8 mouse cellular contexts compared by ENCODE assay signal in genomic region chr11:94161267-94161646, GRCm38 (mm10). TPM values are rescaled to one million over a fixed set of nuclear protein-coding genes. Genes with fewer than 3 reads are reported as not detected.
DNase-seq lines count a peak whose midpoint lies in the region; ATAC-seq and TF ChIP-seq lines count a peak whose summit lies in the region.

No protein-coding gene starts in this region.

- H3K36me3 ChIP-seq in heart, embryonic 13.5 days = no peaks in the 10 kb centered on the region
- no peaks in the 10 kb centered on the region for H3K36me3 ChIP-seq in kidney, embryonic 15.5 days
- no peaks in the 10 kb centered on the region for H3K36me3 ChIP-seq in lung, embryonic 14.5 days (ENCODE audit: insufficient read depth)

- H3K4me1 ChIP-seq in heart, embryonic 13.5 days = peaks cover 37% of the 10 kb centered on the region
- peaks cover 46% of the 10 kb centered on the region for H3K4me1 ChIP-seq in kidney, embryonic 15.5 days
- H3K4me1 ChIP-seq in lung, embryonic 14.5 days (ENCODE audit: insufficient read depth) = peaks cover 6% of the 10 kb centered on the region

- H3K9me3 ChIP-seq in heart, embryonic 13.5 days = no peaks in the 10 kb centered on the region
- H3K9me3 ChIP-seq in kidney, embryonic 15.5 days (replicated peaks) = no peaks in the 10 kb centered on the region
- H3K9me3 ChIP-seq in lung, embryonic 14.5 days (ENCODE audit: low read depth, low read length) = no peaks in the 10 kb centered on the region

- 41% methylated on average over 9 of the region's 9 CpGs for WGBS in heart, embryonic 13.5 days
- WGBS in kidney, embryonic 15.5 days = 39% methylated on average over 9 of the region's 9 CpGs
- WGBS in lung, embryonic 14.5 days = 38% methylated on average over 9 of the region's 9 CpGs

- H3K4me3 ChIP-seq in heart, embryonic 13.5 days = no peak overlapping the region
- no peak overlapping the region for H3K4me3 ChIP-seq in kidney, embryonic 15.5 days (replicated peaks)
- no peak overlapping the region for H3K4me3 ChIP-seq in lung, embryonic 14.5 days (ENCODE audit: low read depth, low read length)

- no peak for TF ChIP-seq CTCF in lung, embryonic 14.5 days (IDR thresholded peaks at IDR 0.05; ENCODE audit: low read depth)

- ATAC-seq in heart, embryonic 13.5 days (ENCODE audit: extremely low read depth, insufficient number of reproducible peaks, low FRiP score, low TSS enrichment) = no peak
- ATAC-seq in kidney, embryonic 15.5 days (replicated peaks; ENCODE audit: low FRiP score) = peak; percentile 65
- peak; percentile 19; the same call in 1 of the 2 replicates for ATAC-seq in lung, embryonic 14.5 days (ENCODE audit: insufficient read depth)

- DNase-seq in spleen, postnatal 36 days (ENCODE audit: low spot score in 2 of 2) = peak; percentile 22 to 27
- no peak for DNase-seq in spleen, postnatal 4 days (ENCODE audit: low spot score in 2 of 2)
- DNase-seq in embryo, embryonic 10 days (ENCODE audit: low spot score) = peak; percentile 56
- DNase-seq in lung, embryonic 14.5 days = peak; percentile 46
- DNase-seq in retina, embryonic 14.5 days (ENCODE audit: low spot score) = peak; percentile 66
- no peak for DNase-seq in T-cell, adult 2 months (ENCODE audit: low spot score)

- peak overlapping the region; percentile 65 for H3K4me2 ChIP-seq in heart, embryonic 13.5 days
- H3K4me2 ChIP-seq in kidney, embryonic 15.5 days = peak overlapping the region; percentile 49
- peak overlapping the region; percentile 56; the same call in 1 of the 2 replicates for H3K4me2 ChIP-seq in lung, embryonic 14.5 days

- H3K9ac ChIP-seq in heart, embryonic 13.5 days = peak overlapping the region; percentile 66
- H3K9ac ChIP-seq in kidney, embryonic 15.5 days = no peak overlapping the region
- no peak overlapping the region for H3K9ac ChIP-seq in lung, embryonic 14.5 days

- no peaks in the 10 kb centered on the region for H3K27me3 ChIP-seq in heart, embryonic 13.5 days (replicated peaks)
- no peaks in the 10 kb centered on the region for H3K27me3 ChIP-seq in kidney, embryonic 15.5 days
- H3K27me3 ChIP-seq in lung, embryonic 14.5 days (ENCODE audit: insufficient read depth, low read length) = no peaks in the 10 kb centered on the region

- H3K27ac ChIP-seq in heart, embryonic 13.5 days (replicated peaks) = peak overlapping the region; percentile 85
- peak overlapping the region; percentile 79 for H3K27ac ChIP-seq in kidney, embryonic 15.5 days
- peak overlapping the region; percentile 76; the same call in 1 of the 2 replicates for H3K27ac ChIP-seq in lung, embryonic 14.5 days (ENCODE audit: low read depth)

RNA-seq across cellular contexts. Expression of gene Tob1, which starts 50.0 kb away (rescaled TPM):
- polyA plus RNA-seq in heart, embryonic 13.5 days (2015; fragmentation: Nextera tagmentation; extraction: Ambion mirVana) = 26.1 and 29.9 TPM in 2 replicates
- polyA plus RNA-seq in kidney, embryonic 15.5 days (2015; fragmentation: Nextera tagmentation; extraction: Ambion mirVana) = 36.6 and 40.8 TPM in 2 replicates
- polyA plus RNA-seq in lung, embryonic 14.5 days (2014; fragmentation: Nextera tagmentation; extraction: Ambion mirVana) = 18.2 and 19.9 TPM in 2 replicates

Comparison
In these comparisons a context has a peak if more than half of its experiments do, and no peak if none do; other contexts are left out.
1. DNase-seq: peak in spleen, postnatal 36 days (2 of 2), embryo, embryonic 10 days (single experiment), lung, embryonic 14.5 days (single experiment) and retina, embryonic 14.5 days (single experiment); none in spleen, postnatal 4 days (0 of 2) and T-cell, adult 2 months (single experiment).
2. Peak in every context shown above with its lines, with median percentiles within 50 percentile points of each other: H3K27ac ChIP-seq and H3K4me2 ChIP-seq.